Mouse (Mus musculus) natural killer cell, adult 2 months (primary cell): ENCODE results near the gene Smco4.
"Not testable (repeated sequence)": the region's sequence is repeated elsewhere in the genome, so short reads cannot be mapped to it uniquely, and the experiment has no call there.

ENCODE experiments used
- DNase-seq, 2 experiments: peaks; one replicate each; pipeline ENCODE4 v3.0.0; 2022; ENCODE audit warnings: low spot score in 2 of 2

The Smco4 gene

DNA sequence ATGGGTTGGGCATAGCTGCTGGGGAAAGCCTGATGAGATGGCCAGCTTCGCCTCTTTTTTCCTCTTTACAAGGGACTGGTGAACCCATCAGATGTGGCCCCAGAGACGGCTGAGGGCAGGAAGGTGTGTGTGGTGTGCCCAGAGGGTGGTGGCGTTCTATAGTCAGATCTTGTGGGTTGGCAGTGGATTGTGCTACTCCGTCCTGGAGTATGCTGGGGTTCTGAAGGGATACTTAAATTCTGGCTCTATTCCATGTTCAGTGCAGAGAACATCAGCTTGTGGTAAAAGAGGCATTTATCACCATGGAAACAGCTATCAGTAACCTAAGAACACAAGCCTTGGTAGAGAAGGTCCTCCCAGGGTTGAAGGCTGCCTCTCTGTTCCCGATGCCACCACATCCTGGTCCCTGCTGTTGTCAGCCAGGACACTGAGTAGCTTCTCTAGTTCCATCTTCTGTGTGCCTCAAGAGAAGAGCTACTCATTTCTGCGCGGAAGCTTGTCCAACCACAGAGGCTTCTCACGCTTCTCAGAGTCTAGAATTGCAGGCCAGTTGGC, 45.8 kb downstream of the Smco4 start:
- DNase-seq, result no peak

DNA sequence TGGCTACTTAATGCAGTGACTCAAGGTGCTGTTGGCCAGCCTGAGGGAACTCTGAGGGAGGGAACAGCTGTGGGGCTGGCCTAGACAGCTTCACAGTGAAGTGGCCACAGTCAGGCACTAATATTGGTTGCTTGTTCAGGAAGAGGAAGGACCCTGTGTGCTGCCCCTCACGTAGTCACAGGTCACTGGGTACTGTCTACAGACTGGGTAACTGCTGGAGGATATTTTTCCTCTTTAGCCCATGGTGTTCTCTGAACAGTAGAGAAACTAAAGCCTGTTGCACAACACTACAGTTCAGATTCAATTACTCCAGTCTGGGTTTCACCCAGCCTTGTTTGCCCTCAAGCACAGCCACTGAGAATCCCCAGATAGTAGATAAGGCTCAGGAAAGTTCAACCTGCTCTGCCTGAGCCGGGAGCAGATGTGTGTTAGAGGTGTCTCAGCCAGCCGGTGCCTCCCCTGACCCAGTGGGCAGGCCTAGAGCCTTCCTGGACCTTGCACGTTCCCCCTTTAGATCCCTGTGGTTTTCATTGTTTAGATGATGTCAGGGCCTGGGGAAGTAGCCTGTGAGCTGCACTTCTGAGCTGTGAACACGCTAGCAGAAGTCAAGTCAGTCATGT, 48.6 kb downstream of the Smco4 start:
- no peak for DNase-seq

DNA sequence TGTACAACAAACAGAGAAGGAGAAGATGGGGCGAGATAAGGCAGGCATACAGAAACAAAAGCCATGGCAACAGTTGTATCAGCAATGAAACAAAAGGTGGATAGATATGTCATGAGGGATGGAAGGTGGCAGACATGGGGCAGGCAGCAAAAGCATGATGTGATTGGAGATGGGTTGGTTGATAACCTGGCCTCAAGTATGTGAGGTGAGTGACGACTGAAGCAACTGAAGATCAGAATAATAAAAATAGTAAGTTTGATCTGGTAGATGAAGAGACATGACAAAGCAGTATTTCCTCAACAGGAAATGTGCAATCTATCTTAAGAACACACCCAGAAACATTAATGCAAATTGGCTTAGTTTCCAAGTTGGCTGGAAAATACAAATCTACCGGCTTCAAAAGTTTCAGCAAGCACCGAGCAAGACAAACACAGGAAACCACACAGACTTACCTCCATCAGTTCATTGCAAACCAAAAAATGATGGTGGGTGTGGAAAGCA, 57.3 kb downstream of the Smco4 start:
- DNase-seq, result no peak

DNA sequence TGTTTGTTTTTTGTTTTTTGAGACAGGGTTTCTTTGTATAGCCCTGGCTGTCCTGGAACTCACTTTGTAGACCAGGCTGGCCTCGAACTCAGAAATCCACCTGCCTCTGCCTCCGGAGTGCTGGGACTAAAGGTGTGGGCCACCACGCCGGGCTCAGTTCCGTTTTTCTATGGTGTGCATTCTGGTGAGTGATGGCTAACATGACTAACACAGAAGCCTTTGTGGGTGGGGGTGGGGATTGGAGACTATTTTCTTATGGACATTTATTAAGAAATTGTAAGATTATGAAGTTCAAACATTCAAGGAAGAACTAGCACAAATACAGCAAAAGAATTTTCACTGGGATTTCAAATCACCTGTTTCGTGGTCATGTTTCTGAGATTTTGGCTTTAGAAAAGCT, 57.8 kb downstream of the Smco4 start:
- DNase-seq, result not testable (repeated sequence)

DNA sequence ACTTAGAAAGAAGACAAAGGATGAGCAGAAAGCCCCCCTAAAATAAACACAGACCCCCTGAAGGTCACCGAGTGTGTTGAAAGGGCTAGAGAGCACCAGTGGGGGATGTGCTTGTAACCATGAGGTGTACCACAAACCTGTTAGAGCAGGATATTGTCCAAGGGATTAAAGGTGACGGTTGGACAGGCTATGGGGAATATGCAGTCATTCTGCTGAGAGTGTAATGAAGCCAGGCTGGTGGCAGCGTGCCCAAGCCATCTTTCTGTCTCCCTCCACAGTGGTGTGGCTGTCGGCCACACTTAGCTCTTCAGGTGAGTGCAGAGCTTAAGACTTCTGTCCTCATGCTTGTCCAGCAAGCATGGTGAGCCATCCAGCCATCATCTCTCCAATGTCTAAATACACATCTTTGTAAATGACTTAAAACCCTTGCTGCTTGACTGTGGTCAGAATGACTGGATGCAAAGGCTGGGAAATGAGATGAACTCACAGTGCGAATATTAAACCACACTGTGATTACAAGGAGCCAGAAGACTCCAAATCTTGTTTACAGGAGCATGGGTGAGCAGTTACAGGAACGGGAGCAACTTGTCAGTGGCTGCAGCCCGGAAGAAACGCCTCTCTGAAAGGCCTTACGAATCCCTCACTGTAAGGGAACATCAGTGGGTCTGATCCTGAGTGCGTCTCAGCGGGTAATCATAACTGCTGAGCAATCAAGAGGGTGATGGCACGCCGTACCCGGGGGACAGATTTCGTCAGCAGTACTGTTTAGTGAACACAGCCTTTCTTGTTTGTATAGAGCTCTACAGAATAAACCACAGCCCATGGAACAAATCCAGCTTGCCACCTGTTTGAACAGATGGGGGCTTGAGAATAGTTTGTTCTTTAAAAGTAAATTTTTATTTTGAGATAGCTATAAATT, 59.0 kb downstream of the Smco4 start:
- no peak for DNase-seq

DNA sequence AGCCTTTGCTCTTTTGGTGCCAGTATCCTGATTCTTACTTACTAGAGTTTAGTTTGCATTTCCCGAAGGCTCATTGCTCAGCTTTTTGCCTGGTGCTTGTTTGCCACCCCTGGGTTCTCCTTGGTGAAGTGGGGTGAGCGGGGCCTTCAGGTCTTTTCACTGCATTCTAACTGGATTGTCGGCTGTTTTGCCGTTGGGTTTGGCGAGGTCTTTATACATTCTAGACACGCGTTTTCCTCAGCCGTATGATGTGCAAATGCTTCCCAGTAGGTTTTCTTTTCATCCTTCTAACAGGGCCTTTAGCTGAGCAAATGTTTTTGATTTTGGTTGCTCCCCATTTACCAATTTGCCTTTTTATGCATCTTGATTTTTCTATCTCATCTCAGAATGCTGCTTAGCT, 60.1 kb downstream of the Smco4 start:
- DNase-seq, result no peak

DNA sequence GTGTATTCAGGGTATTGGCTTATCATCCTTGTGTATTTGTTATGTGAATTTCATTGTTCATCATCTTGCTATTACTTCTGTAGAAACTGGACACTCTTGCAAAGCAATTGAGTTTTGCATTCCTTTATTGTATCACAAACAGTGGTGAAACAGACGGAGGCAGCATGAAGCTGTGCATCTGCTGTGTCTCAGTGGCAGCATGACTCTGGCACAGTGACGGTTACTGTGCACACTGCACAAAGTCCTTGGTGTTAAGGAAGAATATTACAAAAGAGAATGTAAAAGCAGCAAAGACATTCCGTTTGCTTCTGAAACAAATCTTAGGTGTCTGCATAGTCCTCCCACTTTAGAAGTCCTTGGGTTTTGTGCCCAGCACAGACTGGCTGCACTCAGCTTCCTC, 67.2 kb downstream of the Smco4 start:
- DNase-seq, result no peak

DNA sequence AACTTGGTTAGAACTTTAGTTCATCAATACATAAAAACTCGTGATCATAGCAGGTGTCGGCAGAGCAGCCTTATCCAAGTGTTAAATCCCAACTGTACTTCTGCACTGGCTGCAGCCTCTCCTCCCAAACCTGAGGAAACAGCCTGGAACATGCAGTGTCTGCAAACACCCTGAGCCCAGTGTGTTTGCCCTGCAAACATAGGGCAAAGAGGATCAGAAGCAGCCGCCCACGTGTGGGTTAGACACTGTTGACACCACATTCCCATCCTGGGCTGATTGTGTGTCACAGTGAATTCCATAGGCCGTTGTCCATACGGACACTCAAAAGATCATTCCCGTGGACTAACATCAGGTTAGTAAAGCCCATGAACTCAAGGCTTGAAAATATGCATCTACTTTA, 69.1 kb downstream of the Smco4 start:
- DNase-seq, result no peak

DNA sequence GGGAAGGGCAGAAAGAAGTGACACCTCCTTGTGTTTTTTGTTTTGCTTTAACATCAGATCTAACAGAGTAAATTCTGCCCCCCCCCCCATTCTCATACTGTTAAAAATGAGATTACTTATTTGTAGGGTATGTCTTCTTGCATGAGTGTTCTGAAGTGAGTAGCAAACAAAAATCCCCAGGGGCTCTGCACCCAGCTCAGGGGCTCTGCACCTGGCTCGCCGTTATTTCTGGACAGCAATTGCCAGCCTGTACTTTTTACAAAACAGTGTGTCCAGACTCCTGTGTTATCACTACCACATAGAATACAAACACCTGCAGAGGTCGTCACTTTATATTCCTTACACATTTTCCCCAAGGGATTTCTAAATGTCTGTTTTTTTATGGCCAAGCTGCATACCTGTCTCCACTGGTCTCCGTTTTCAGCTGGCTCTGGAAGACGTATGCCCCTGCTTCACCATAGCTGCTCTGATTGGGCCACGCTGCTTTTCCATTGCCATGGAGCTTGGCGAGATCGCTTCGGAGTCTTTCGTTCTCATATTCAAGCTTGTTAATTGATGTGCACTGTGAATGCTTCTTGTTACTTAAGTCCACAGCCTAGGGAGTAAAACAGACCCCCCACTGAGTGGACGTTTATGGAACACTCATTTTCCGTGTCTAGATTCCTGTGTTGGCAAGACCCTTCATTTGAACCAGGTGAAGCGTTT, 81.7 kb downstream of the Smco4 start:
- no peak for DNase-seq

DNA sequence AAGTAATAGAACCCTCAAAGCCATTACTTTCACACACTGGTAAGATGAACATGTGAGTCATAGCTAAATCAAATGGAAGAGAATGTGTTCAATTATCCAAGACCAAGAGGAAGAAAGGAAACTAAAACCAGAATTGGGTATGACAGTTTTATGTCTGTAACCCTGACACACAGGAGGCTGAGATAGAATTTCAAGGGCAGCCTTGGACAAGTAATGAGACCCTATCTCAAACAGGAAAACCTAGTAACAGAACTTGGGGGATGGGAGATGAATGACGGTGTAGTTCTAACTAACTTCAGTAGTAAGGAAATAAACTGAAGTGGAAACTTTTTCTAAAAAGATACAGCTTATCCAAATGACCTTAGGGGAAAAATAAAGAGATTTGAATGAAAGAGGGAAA, 85.2 kb downstream of the Smco4 start:
- no peak for DNase-seq

DNA sequence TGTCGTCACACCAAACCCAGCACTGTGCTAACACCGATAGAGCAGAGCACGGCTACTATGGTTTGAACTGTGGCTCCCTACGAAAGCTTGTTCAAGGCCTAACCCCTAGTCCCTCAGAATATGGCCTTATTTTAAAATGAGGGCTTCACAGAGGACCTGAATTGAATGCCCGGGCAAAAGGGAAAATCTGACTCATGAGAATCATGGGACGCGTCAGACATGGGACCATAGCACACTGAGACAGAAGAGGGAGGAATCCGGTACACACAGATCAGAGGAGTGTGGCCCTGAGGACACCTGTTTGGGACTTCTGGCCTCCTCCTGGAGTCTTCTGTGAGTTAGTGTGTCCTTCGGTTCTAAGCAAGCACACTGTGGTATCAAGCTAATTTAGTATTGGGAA, 85.7 kb downstream of the Smco4 start:
- DNase-seq, result no peak

DNA sequence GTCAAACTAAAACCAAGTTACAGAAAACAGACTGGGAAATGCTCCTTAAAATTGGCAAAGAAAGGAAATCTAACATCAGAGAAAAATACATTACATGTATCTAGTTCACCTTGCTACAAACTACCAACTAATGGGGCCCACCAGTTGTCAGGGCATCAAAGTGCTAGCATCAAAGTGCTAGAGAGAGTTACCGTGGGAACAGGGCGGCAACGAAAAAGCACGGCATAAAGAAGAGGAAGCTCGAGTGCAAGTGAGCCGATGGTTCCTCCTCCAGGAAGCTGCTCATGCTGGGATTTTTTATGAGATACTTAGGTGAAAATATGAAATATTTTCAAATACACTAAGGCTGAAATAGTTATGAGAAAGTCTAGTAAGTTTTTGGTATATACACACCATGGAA, 86.9 kb downstream of the Smco4 start:
- DNase-seq, result no peak

DNA sequence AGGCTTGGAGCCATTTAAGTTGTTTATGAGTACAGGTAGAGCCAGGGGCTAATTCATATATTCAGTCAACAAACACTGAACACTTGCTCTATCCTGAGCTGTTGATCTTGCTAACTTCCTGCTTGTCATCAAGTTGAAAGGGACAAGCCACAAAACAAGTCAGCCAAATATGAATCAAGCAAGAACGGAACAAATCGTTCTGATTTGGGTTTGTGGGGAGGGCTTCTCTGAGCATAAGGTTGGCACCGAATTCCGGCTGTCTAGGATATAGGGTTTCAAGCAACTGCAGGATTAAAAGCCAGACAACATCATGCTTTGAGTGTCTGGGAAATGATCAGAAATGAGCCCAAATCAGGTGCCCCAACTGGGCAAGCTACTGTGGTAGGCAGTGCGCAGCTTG, 88.8 kb downstream of the Smco4 start:
- DNase-seq, result no peak

DNA sequence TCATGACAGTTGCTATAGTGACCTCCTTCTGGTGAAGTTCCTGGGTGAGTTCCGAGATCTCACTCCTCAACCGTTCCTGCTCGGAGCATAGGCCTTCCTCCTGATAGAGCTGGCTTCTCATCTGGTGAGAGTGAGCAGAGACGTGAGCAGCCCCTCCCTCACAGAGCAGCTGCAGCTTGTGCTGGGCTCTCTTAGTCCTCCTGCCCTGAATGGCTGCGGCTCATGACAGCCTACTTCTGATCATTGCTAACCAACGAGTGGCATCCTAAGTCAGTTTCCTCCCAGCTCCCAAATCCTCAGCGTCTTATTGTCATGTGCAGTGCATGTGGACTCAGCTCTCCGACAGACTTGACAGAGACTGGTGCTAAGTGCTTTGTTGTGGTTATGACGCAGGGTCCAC, 91.0 kb downstream of the Smco4 start:
- no peak for DNase-seq

DNA sequence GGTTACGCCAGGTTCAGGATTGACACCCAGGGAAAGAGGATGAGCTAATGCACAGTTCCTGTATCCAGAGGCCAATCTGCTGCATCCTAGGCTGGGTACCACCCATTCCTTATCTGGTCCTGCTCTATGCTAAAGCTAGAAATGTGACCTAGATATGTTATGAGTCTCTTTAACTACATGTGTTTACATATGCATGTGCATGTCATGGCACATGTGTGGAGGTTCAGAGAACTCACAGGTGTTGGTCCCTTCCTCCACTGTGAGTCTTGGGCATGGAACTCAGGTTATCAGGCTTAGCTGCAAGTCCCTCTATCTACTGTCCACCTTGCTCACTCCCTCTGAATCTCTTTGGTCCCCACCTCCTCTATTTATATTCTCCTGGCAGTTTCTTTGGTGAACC, 92.7 kb downstream of the Smco4 start:
- DNase-seq, result no peak

DNA sequence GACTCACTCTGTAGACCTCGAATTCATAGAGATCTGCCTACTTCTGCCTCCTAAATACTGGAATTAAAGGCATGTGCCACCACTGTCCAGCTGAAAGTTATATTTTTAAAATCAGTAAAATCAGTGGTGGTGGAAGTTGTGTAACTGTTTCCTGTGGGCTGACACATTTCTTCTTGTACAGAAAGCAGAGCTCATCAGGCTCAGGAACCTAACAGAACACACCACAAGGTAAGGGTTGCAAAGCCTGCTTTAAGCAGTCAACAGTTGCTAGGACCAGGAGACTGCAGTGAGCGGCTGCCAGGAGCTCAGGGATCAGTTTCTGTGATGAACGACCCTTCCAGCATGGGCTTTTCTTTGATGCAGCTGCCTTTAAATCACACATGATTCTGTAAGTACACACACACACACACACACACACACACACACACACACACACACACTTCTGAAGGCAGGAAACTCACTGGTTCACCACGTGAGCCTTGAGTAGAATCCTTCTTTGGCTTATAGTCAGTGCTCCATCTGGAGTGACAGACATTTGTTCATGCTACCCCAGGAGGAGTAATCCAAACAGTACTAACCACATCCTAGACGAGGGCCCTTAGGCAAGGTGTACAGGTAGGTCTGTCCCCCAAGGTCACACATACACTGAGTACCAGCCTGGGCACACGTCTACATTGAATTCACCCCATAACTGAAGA, 94.1 kb downstream of the Smco4 start:
- peak in 1 of 2 experiments; percentile 3 for DNase-seq

DNA sequence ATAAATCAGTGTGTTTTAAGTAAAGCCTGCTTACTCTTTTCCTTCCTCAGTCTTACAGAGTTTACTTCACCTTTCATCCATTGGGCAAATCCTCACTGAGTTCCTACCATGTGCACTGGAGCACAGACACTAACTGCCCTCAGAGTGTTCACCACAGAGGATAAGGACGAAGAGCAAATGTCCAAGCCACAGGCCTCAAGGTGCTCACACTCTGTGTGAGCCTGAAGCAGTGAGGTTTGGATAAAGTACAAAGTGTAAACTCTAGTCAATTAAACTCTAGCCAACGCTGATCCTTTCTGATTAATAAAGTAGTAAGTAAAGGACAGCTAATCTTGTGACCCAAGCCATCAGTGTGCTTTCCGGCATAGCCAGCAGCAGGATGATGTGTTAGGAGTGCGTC, 100.9 kb downstream of the Smco4 start:
- no peak for DNase-seq
